Mouse (Mus musculus): Measurements from ENCODE around the gene Cd177. TPM values are rescaled to one million over a fixed set of nuclear protein-coding genes. Genes with fewer than 3 reads are reported as not detected.
"Not testable (repeated sequence)": the region's sequence is repeated elsewhere in the genome, so short reads cannot be mapped to it uniquely, and the experiment has no call there.

The Cd177 gene
- polyA plus RNA-seq, 1 experiment from 2014 or later, result 3.4 TPM

GRCm38 (mm10) chr7:24761161-24761560 is 1.1 kb upstream of the Cd177 start:
- WGBS, result 64% methylated on average over 6 of the region's 6 CpGs
- H3K4me2 ChIP-seq (ENCODE audit: low read depth, low read length), result no peak overlapping the region
- no peak for ATAC-seq

GRCm38 (mm10) chr7:24758520-24758919 is 1.6 kb downstream of the Cd177 start:
- Histone ChIP-seq H3K4me3 (ENCODE audit: low read length) (no peak overlapping the region), H3K36me3 (ENCODE audit: control insufficient read depth, insufficient read depth, low read length) (no peaks in the 10 kb centered on the region), H3K9me3 (ENCODE audit: control insufficient read depth, low read length) (no peaks in the 10 kb centered on the region), H3K4me2 (ENCODE audit: low read depth, low read length) (no peak overlapping the region), H3K27ac (ENCODE audit: low read length) (no peak overlapping the region), H3K4me1 (ENCODE audit: control insufficient read depth, insufficient read depth, low read length) (no peaks in the 10 kb centered on the region), H3K27me3 (replicated peaks; ENCODE audit: control insufficient read depth, insufficient read depth, low read length) (no peaks in the 10 kb centered on the region), H3K9ac (ENCODE audit: low read depth, low read length) (no peak overlapping the region)
- 77% methylated on average over 1 of the region's 1 CpGs for WGBS
- no peak for ATAC-seq

More at GRCm38 (mm10) chr7:24761161-24761560, 1.1 kb upstream of the Cd177 start:
- H3K27me3 ChIP-seq (replicated peaks; ENCODE audit: control insufficient read depth, insufficient read depth, low read length), result no peaks in the 10 kb centered on the region
- no peaks in the 10 kb centered on the region for H3K9me3 ChIP-seq (ENCODE audit: control insufficient read depth, low read length)
- no peak overlapping the region for H3K4me3 ChIP-seq (ENCODE audit: low read length)
- no peak overlapping the region for H3K9ac ChIP-seq (ENCODE audit: low read depth, low read length)
- H3K27ac ChIP-seq (ENCODE audit: low read length), result no peak overlapping the region
- H3K4me1 ChIP-seq (ENCODE audit: control insufficient read depth, insufficient read depth, low read length), result no peaks in the 10 kb centered on the region
- H3K36me3 ChIP-seq (ENCODE audit: control insufficient read depth, insufficient read depth, low read length), result no peaks in the 10 kb centered on the region

- Histone ChIP-seq H3K27me3 (replicated peaks; ENCODE audit: control insufficient read depth, insufficient read depth, low read length) (no peaks in the 10 kb centered on the region), H3K4me3 (ENCODE audit: low read length) (no peak overlapping the region), H3K36me3 (ENCODE audit: control insufficient read depth, insufficient read depth, low read length) (no peaks in the 10 kb centered on the region), H3K9me3 (ENCODE audit: control insufficient read depth, low read length) (no peaks in the 10 kb centered on the region), H3K4me2 (ENCODE audit: low read depth, low read length) (no peak overlapping the region), H3K27ac (ENCODE audit: low read length) (no peak overlapping the region), H3K9ac (ENCODE audit: low read depth, low read length) (no peak overlapping the region), H3K4me1 (ENCODE audit: control insufficient read depth, insufficient read depth, low read length) (no peaks in the 10 kb centered on the region)
- 73% methylated on average over 5 of the region's 5 CpGs for WGBS
- no peak for ATAC-seq
These were observed 6.6 kb downstream of the Cd177 start for GRCm38 (mm10) chr7:24753476-24753875.

GRCm38 (mm10) chr7:24751610-24752009 is 8.5 kb downstream of the Cd177 start:
- Histone ChIP-seq H3K4me3 (ENCODE audit: low read length) (no peak overlapping the region), H3K36me3 (ENCODE audit: control insufficient read depth, insufficient read depth, low read length) (no peaks in the 10 kb centered on the region), H3K4me1 (ENCODE audit: control insufficient read depth, insufficient read depth, low read length) (no peaks in the 10 kb centered on the region), H3K9me3 (ENCODE audit: control insufficient read depth, low read length) (no peaks in the 10 kb centered on the region), H3K9ac (ENCODE audit: low read depth, low read length) (no peak overlapping the region), H3K27ac (ENCODE audit: low read length) (no peak overlapping the region), H3K4me2 (ENCODE audit: low read depth, low read length) (no peak overlapping the region), H3K27me3 (replicated peaks; ENCODE audit: control insufficient read depth, insufficient read depth, low read length) (no peaks in the 10 kb centered on the region)
- WGBS, result 85% methylated on average over 2 of the region's 2 CpGs
- ATAC-seq, result no peak

- H3K4me1 ChIP-seq (ENCODE audit: control insufficient read depth, insufficient read depth, low read length), result no peaks in the 10 kb centered on the region
- H3K27ac ChIP-seq (ENCODE audit: low read length), result no peak overlapping the region
- no peak overlapping the region for H3K4me3 ChIP-seq (ENCODE audit: low read length)
- H3K4me2 ChIP-seq (ENCODE audit: low read depth, low read length), result no peak overlapping the region
- 39% methylated on average over 4 of the region's 4 CpGs for WGBS
- no peaks in the 10 kb centered on the region for H3K36me3 ChIP-seq (ENCODE audit: control insufficient read depth, insufficient read depth, low read length)
- no peak overlapping the region for H3K9ac ChIP-seq (ENCODE audit: low read depth, low read length)
- no peaks in the 10 kb centered on the region for H3K27me3 ChIP-seq (replicated peaks; ENCODE audit: control insufficient read depth, insufficient read depth, low read length)
- no peaks in the 10 kb centered on the region for H3K9me3 ChIP-seq (ENCODE audit: control insufficient read depth, low read length)
- no peak for ATAC-seq
These were observed 9.4 kb downstream of the Cd177 start for GRCm38 (mm10) chr7:24750695-24751094.

- Histone ChIP-seq H3K36me3 (ENCODE audit: control insufficient read depth, insufficient read depth, low read length) (no peaks in the 10 kb centered on the region), H3K4me1 (ENCODE audit: control insufficient read depth, insufficient read depth, low read length) (no peaks in the 10 kb centered on the region), H3K9me3 (ENCODE audit: control insufficient read depth, low read length) (no peaks in the 10 kb centered on the region), H3K27ac (ENCODE audit: low read length) (no peak overlapping the region), H3K27me3 (replicated peaks; ENCODE audit: control insufficient read depth, insufficient read depth, low read length) (no peaks in the 10 kb centered on the region), H3K9ac (ENCODE audit: low read depth, low read length) (no peak overlapping the region), H3K4me3 (ENCODE audit: low read length) (no peak overlapping the region), H3K4me2 (ENCODE audit: low read depth, low read length) (no peak overlapping the region)
- 13% methylated on average over 17 of the region's 17 CpGs for WGBS
- peak; percentile 58; the same call in 1 of the 2 replicates for ATAC-seq
These were observed 24.0 kb downstream of the Cd177 start for GRCm38 (mm10) chr7:24735970-24736670.

- H3K4me2 ChIP-seq (ENCODE audit: low read depth, low read length); H3K4me1 ChIP-seq (ENCODE audit: control insufficient read depth, insufficient read depth, low read length); H3K9me3 ChIP-seq (ENCODE audit: control insufficient read depth, low read length); ATAC-seq; H3K27ac ChIP-seq (ENCODE audit: low read length); H3K27me3 ChIP-seq (replicated peaks; ENCODE audit: control insufficient read depth, insufficient read depth, low read length); H3K36me3 ChIP-seq (ENCODE audit: control insufficient read depth, insufficient read depth, low read length); H3K9ac ChIP-seq (ENCODE audit: low read depth, low read length); H3K4me3 ChIP-seq (ENCODE audit: low read length): not testable (repeated sequence)
- 90% methylated on average over 11 of the region's 11 CpGs for WGBS
These were observed 33.3 kb downstream of the Cd177 start, which contains the start of gene Gm4763 for GRCm38 (mm10) chr7:24726808-24727207. Gene Gm4763, minus strand, starts transcription at chr7:24726908.

- H3K4me3 ChIP-seq (ENCODE audit: low read length), result no peak overlapping the region
- no peak overlapping the region for H3K4me2 ChIP-seq (ENCODE audit: low read depth, low read length)
- H3K27me3 ChIP-seq (replicated peaks; ENCODE audit: control insufficient read depth, insufficient read depth, low read length), result no peaks in the 10 kb centered on the region
- H3K36me3 ChIP-seq (ENCODE audit: control insufficient read depth, insufficient read depth, low read length), result no peaks in the 10 kb centered on the region
- no peak overlapping the region for H3K27ac ChIP-seq (ENCODE audit: low read length)
- H3K9me3 ChIP-seq (ENCODE audit: control insufficient read depth, low read length), result no peaks in the 10 kb centered on the region
- H3K4me1 ChIP-seq (ENCODE audit: control insufficient read depth, insufficient read depth, low read length), result no peaks in the 10 kb centered on the region
- ATAC-seq, result no peak
- no peak overlapping the region for H3K9ac ChIP-seq (ENCODE audit: low read depth, low read length)
- 65% methylated on average over 6 of the region's 6 CpGs for WGBS
These were observed 45.1 kb downstream of the Cd177 start for GRCm38 (mm10) chr7:24715039-24715438.

- ATAC-seq, result no peak
- Histone ChIP-seq H3K27me3 (replicated peaks; ENCODE audit: control insufficient read depth, insufficient read depth, low read length) (no peaks in the 10 kb centered on the region), H3K36me3 (ENCODE audit: control insufficient read depth, insufficient read depth, low read length) (no peaks in the 10 kb centered on the region), H3K4me2 (ENCODE audit: low read depth, low read length) (no peak within 1 kb of the TSS), H3K9me3 (ENCODE audit: control insufficient read depth, low read length) (no peaks in the 10 kb centered on the region), H3K9ac (ENCODE audit: low read depth, low read length) (no peak within 1 kb of the TSS), H3K4me3 (ENCODE audit: low read length) (no peak within 1 kb of the TSS), H3K4me1 (ENCODE audit: control insufficient read depth, insufficient read depth, low read length) (no peaks in the 10 kb centered on the region), H3K27ac (ENCODE audit: low read length) (no peak within 1 kb of the TSS)
- 90% methylated on average over 14 of the region's 14 CpGs for WGBS
These were observed 51.2 kb downstream of the Cd177 start, which contains the start of gene BC049730 for GRCm38 (mm10) chr7:24708832-24709292. Gene BC049730, plus strand, starts transcription at chr7:24709242.

- not testable (repeated sequence) for H3K4me2 ChIP-seq (ENCODE audit: low read depth, low read length); H3K36me3 ChIP-seq (ENCODE audit: control insufficient read depth, insufficient read depth, low read length); H3K9me3 ChIP-seq (ENCODE audit: control insufficient read depth, low read length); H3K27me3 ChIP-seq (replicated peaks; ENCODE audit: control insufficient read depth, insufficient read depth, low read length); H3K27ac ChIP-seq (ENCODE audit: low read length); ATAC-seq; H3K4me1 ChIP-seq (ENCODE audit: control insufficient read depth, insufficient read depth, low read length); H3K4me3 ChIP-seq (ENCODE audit: low read length); H3K9ac ChIP-seq (ENCODE audit: low read depth, low read length)
- 77% methylated on average over 7 of the region's 9 CpGs for WGBS
These were observed 57.3 kb downstream of the Cd177 start for GRCm38 (mm10) chr7:24702841-24703240.
